Mouse (Mus musculus): ENCODE results near the gene Mdc1. TPM values are rescaled to one million over a fixed set of nuclear protein-coding genes. Genes with fewer than 3 reads are reported as not detected.

Mdc1 gene
- polyA plus RNA-seq, 1 experiment from 2014 or later, result 21.0 TPM

DNA sequence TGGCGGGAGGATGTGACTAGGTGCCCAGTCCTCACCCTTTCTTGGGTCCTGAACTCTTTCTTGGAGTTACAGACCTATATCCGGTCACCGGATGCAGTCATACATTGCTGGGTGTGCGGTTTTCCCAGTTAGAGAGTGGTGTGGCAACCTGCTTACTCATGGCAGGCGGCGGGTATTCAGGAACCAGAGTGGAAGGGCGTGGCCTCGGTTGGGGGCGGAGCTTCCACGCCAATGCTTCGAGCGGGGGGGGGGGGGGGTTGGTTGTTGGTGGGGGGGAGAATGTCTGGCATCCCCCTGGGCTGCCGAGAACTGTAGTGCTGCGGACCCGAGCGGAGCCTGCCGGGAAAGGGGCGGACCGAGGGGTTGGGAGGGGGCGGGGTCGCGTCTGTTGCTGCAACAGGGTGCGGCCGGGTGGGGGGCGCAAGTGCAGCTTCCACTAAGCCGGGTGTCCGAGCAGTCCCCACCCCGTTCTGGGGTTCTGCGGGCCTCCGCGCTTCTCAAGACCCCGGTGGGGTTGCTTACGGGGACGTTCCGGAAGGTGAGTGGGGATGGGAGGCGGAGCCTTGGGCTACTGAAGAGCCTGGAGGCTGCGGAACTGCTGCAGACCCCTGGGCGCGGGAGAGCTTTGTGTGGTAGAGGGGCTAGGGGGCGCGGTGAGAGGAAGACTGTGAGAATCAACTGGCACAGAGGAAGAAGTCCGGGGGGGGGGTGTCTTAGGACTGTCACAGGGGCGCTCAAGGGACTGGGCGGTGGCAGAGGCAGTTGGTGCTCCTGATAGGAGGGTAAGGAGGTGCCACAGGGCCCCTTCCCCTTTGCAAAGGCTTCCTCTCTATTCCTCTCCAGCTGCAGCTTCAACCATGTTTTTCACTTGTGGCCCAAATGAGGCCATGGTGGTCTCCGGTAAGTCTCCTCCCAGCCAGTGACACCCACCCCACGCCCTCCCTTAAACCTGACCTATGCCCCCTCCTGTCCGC is 18.1 kb upstream of the Mdc1 start, which contains the start of gene Flot1:
Gene Flot1, plus strand, starts transcription at position 267 of the 974 bp plus-strand sequence.
- peak within 1 kb of the TSS; percentile 80 for H3K9ac ChIP-seq
- peak within 1 kb of the TSS; percentile 94 for H3K4me2 ChIP-seq
- under 1% methylated on average over 41 of the region's 47 CpGs for WGBS

DNA sequence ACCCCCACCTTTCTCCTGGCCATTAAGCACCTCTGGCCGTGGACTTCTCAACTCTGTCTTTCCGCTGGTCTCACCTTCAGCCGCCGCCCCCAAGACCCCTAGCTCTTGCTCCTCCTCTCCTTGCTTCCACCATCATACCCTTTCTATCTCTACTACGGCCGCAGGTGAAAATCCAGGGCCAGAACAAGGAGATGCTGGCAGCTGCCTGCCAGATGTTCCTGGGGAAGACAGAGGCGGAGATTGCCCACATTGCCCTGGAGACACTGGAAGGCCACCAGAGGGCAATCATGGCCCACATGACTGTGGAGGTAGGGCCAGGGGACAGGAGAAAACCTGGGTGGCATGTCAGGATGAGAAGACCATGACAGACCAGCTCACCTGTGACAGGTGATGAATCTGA is 16.9 kb upstream of the Mdc1 start:
- 43% methylated on average over 7 of the region's 7 CpGs for WGBS
- Histone ChIP-seq H3K36me3 (peaks cover 49% of the 10 kb centered on the region), H3K4me3 (peak overlapping the region; percentile 67), H3K27me3 (no peaks in the 10 kb centered on the region), H3K4me2 (peak overlapping the region; percentile 94), H3K9me3 (no peaks in the 10 kb centered on the region), H3K9ac (0 out of 2 replicates have a peak overlapping the region, but pooled peaks have one; percentile 11), H3K4me1 (peaks cover 22% of the 10 kb centered on the region), H3K27ac (no peak overlapping the region)
- no peak for ATAC-seq (ENCODE audit: insufficient number of reproducible peaks, insufficient read depth, low FRiP score, low TSS enrichment, low read depth)

More for the DNA sequence above, 18.1 kb upstream of the Mdc1 start, which contains the start of gene Flot1:
- peak; percentile 83 for ATAC-seq (ENCODE audit: insufficient number of reproducible peaks, insufficient read depth, low FRiP score, low TSS enrichment, low read depth)
- Histone ChIP-seq H3K36me3 (peaks cover 40% of the 10 kb centered on the region), H3K27ac (peak within 1 kb of the TSS; percentile 87), H3K9me3 (no peaks in the 10 kb centered on the region), H3K27me3 (no peaks in the 10 kb centered on the region), H3K4me3 (peak within 1 kb of the TSS; percentile 67), H3K4me1 (peaks cover 22% of the 10 kb centered on the region)

DNA sequence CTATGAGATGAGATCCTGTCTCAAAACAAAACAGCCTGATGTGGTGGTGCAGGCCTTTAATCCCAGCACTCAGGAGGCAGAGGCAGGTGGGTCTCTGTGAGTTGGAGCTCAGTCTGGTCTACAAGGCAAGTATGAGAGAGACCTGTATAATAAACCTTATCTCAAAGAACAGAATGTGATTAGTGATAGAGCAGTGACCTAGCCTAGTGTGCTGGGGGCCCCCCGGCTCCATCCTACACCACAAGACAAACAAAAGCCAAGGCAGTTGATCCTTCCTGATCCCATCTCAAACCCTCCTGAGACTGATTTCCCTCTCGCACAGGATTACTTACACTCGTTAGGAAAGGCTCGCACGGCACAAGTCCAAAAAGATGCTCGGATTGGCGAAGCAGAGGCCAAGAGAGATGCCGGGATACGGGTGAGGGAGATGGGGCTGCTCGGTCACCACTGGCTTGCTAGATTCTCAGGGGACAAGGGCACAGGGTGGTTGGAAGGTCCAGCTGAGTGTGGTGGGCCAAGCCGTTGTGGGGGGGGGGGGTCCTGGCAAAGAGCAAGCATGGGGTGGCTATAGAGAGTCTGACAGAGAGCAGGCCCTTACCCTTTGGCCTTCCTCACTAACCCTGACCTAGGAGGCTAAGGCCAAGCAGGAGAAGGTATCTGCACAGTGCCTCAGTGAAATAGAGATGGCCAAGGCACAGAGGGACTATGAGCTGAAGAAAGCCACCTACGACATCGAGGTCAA is 16.0 kb upstream of the Mdc1 start:
- 92% methylated on average over 13 of the region's 13 CpGs for WGBS
- no peak for ATAC-seq (ENCODE audit: insufficient number of reproducible peaks, insufficient read depth, low FRiP score, low TSS enrichment, low read depth)
- Histone ChIP-seq H3K27me3 (no peaks in the 10 kb centered on the region), H3K9me3 (no peaks in the 10 kb centered on the region), H3K27ac (no peak overlapping the region), H3K36me3 (peaks cover 53% of the 10 kb centered on the region), H3K4me1 (peaks cover 27% of the 10 kb centered on the region), H3K9ac (no peak overlapping the region), H3K4me3 (no peak overlapping the region), H3K4me2 (no peak overlapping the region)

DNA sequence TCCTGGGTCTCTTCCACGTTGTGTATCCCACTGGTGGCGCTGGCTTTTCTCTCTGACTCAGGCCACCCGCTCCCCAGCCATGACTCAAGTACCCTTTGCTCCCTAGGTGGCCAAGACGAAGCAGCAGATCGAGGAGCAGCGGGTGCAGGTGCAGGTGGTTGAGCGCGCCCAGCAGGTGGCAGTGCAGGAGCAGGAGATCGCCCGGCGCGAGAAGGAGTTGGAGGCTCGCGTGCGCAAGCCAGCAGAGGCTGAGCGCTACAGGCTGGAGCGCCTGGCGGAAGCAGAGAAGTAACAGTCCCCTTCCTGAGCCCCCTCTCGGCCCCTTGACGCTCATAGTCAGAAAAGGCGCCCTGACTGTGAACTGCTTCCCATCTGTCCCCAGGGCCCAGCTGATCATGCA is 11.6 kb upstream of the Mdc1 start:
- Histone ChIP-seq H3K9ac (0 out of 2 replicates have a peak overlapping the region, but pooled peaks have one; percentile 54), H3K4me1 (peaks cover 18% of the 10 kb centered on the region), H3K4me3 (0 out of 2 replicates have a peak overlapping the region, but pooled peaks have one; percentile 7), H3K27me3 (no peaks in the 10 kb centered on the region), H3K4me2 (peak overlapping the region; percentile 42), H3K9me3 (no peaks in the 10 kb centered on the region), H3K36me3 (peaks cover 90% of the 10 kb centered on the region), H3K27ac (peak overlapping the region; percentile 60; the same call in 1 of the 2 replicates)
- ATAC-seq (ENCODE audit: insufficient number of reproducible peaks, insufficient read depth, low FRiP score, low TSS enrichment, low read depth), result peak; percentile 33; the same call in 1 of the 2 replicates
- WGBS, result 3% methylated on average over 21 of the region's 21 CpGs

DNA sequence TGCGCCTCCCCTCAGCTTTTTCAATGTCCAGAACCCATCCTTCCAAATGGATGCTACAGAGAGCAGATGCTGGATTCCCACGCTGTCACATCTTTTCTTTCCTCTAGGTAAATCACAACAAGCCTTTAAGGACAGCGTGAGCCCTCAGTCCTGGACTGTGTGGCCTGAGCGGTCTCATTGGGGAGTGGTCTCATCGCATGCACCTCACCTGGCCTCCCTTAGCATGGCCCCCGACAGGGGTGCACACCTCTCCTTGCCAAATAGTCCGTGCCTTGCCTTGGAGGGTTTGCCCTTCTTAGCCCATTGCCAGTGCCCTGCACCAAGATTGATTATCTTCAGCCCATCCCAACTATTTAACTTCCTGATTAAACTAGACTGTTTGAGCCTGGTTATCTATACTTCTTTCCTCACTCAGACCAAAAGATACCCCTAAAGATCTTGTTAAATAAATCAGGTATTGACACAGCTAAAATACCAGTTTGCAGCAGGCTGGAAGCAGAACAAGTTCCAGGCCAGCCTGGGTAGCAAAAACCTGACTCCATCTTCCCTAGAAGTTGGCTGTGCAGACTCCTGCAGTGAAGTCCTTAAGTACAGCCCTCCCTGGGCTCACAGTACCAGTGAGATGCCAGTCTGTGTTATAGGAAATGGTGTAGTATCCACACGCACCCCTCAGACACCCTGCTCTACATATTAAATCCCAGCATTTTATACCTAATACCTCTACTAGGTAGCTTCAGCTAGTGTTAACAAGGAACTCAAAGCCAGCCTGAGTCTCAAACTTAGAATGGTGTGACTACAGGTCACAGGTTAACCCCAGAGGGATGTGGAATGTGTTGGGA is 8.7 kb upstream of the Mdc1 start:
- Histone ChIP-seq H3K9me3 (no peaks in the 10 kb centered on the region), H3K36me3 (peaks cover 83% of the 10 kb centered on the region), H3K4me1 (peaks cover 35% of the 10 kb centered on the region), H3K4me2 (no peak overlapping the region), H3K27ac (no peak overlapping the region), H3K27me3 (no peaks in the 10 kb centered on the region), H3K4me3 (no peak overlapping the region), H3K9ac (no peak overlapping the region)
- 63% methylated on average over 8 of the region's 8 CpGs for WGBS
- ATAC-seq (ENCODE audit: insufficient number of reproducible peaks, insufficient read depth, low FRiP score, low TSS enrichment, low read depth), result no peak

DNA sequence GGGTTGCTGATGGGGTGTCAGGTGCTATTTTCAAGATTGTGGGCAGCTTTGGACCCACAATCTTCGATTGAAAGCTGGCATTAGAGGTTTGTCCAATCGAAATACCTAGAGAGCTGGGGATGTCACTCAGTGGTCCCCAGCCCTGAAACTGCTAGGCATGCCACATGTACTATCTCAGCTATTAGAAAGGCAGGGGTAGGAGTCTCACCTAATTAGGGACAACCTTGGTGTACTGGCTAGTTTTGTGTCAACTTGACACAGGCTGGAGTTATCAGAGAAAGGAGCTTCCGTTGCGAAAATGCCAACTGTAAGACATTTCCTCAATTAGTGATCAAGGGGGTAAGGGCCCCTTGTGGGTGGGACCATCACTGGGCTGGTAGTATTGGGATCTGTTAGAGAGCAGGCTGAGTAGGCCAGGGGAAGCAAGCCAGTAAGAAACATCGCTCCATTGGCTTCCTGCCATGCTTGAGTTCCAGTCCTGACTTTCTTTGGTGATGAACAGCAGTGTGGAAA is 8.0 kb upstream of the Mdc1 start:
- H3K36me3 ChIP-seq, result peaks cover 77% of the 10 kb centered on the region
- H3K27ac ChIP-seq, result no peak overlapping the region

DNA sequence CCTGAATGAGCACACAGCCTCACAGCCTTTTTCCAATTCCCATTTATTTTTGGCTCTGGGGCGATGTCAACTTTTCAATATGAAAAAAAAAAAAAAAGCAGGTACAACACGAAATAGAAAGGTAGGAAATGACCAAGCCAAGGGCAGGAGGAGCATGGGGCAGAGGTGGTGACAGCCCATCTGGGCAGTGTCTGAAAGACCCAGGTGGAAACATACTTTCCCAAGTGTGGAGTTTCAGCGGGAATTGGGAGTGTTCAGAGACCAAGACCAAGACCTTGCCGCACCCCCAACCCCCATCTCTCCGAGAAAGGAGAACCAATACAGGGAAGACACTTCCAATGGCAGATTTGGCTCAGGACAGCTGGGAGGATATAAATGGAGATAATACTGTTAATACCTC is 7.4 kb upstream of the Mdc1 start:
- Histone ChIP-seq H3K36me3 (peaks cover 73% of the 10 kb centered on the region), H3K4me3 (peak overlapping the region; percentile 86; the same call in 1 of the 2 replicates)

More for the DNA sequence above, 8.0 kb upstream of the Mdc1 start:
- no peak for ATAC-seq (ENCODE audit: insufficient number of reproducible peaks, insufficient read depth, low FRiP score, low TSS enrichment, low read depth)
- H3K9me3 ChIP-seq, result no peaks in the 10 kb centered on the region
- peaks cover 35% of the 10 kb centered on the region for H3K4me1 ChIP-seq
- H3K4me2 ChIP-seq, result no peak overlapping the region; the same call in 1 of the 2 replicates
- 23% methylated on average over 5 of the region's 5 CpGs for WGBS
- H3K4me3 ChIP-seq, result no peak overlapping the region
- no peak overlapping the region for H3K9ac ChIP-seq
- no peaks in the 10 kb centered on the region for H3K27me3 ChIP-seq

DNA sequence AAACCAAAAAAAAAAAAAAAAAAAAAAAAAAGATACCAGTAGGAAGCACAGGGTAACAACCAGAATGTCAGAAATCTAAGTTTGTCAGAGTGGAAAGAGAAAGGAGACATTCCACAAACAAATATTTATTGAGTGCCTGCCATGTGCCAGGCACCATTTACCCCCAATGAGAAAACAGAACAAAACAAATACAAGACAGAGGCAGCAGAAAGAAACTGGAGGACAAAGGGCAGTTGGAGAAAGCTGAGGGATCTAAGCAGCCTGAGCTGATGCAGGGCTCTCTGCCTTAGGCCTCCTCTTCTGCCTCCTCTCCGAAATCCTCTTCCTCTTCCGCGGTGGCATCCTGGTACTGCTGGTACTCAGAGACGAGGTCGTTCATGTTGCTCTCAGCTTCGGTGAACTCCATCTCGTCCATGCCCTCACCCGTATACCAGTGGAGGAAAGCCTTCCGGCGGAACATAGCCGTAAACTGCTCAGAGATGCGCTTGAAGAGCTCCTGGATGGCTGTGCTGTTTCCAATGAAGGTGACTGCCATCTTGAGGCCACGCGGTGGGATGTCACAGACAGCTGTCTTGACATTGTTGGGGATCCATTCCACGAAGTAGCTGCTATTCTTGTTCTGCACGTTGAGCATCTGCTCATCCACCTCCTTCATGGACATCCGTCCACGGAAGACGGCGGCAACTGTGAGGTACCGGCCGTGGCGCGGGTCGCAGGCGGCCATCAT is 6.5 kb upstream of the Mdc1 start:
- Histone ChIP-seq H3K36me3 (peaks cover 65% of the 10 kb centered on the region), H3K9me3 (no peaks in the 10 kb centered on the region), H3K4me1 (peaks cover 41% of the 10 kb centered on the region), H3K27me3 (no peaks in the 10 kb centered on the region), H3K4me3 (peak overlapping the region; percentile 86), H3K4me2 (peak overlapping the region; percentile 90), H3K9ac (peak overlapping the region; percentile 99), H3K27ac (peak overlapping the region; percentile 45; the same call in 1 of the 2 replicates)
- WGBS, result 73% methylated on average over 26 of the region's 26 CpGs
- ATAC-seq (ENCODE audit: insufficient number of reproducible peaks, insufficient read depth, low FRiP score, low TSS enrichment, low read depth), result no peak

More for the DNA sequence above, 7.4 kb upstream of the Mdc1 start:
- no peaks in the 10 kb centered on the region for H3K9me3 ChIP-seq
- 62% methylated on average over 5 of the region's 5 CpGs for WGBS
- H3K4me2 ChIP-seq, result peak overlapping the region; percentile 90
- H3K27me3 ChIP-seq, result no peaks in the 10 kb centered on the region
- H3K27ac ChIP-seq, result no peak overlapping the region
- peaks cover 35% of the 10 kb centered on the region for H3K4me1 ChIP-seq
- no peak for ATAC-seq (ENCODE audit: insufficient number of reproducible peaks, insufficient read depth, low FRiP score, low TSS enrichment, low read depth)
- no peak overlapping the region for H3K9ac ChIP-seq

DNA sequence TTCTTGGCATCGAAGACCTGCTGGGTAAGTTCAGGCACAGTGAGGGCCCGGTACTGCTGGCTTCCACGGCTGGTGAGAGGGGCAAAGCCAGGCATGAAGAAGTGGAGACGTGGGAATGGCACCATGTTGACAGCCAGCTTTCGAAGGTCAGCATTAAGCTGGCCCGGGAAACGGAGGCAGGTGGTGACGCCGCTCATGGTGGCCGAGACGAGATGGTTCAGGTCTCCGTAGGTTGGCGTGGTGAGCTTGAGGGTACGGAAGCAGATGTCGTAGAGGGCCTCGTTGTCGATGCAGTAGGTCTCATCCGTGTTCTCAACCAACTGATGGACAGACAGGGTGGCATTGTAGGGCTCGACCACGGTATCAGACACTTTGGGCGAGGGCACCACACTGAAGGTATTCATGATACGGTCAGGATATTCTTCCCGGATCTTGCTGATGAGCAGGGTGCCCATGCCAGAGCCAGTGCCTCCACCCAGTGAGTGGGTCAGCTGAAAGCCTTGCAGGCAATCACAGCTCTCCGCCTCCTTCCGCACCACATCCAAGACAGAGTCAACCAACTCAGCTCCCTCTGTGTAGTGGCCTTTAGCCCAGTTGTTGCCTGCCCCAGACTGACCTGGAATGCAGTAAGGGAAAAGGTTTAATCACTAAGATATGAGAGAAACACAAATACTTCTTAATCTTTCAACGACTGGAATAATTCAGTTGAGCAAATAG is 5.7 kb upstream of the Mdc1 start:
- Histone ChIP-seq H3K9me3 (no peaks in the 10 kb centered on the region), H3K36me3 (peaks cover 61% of the 10 kb centered on the region), H3K4me3 (peak overlapping the region; percentile 86), H3K27me3 (no peaks in the 10 kb centered on the region), H3K9ac (peak overlapping the region; percentile 99), H3K4me1 (peaks cover 34% of the 10 kb centered on the region), H3K4me2 (peak overlapping the region; percentile 90), H3K27ac (peak overlapping the region; percentile 45; the same call in 1 of the 2 replicates)
- WGBS, result 74% methylated on average over 26 of the region's 26 CpGs
- no peak for ATAC-seq (ENCODE audit: insufficient number of reproducible peaks, insufficient read depth, low FRiP score, low TSS enrichment, low read depth)
